14 mouse cellular contexts compared by ENCODE assay signal in the genomic region with DNA sequence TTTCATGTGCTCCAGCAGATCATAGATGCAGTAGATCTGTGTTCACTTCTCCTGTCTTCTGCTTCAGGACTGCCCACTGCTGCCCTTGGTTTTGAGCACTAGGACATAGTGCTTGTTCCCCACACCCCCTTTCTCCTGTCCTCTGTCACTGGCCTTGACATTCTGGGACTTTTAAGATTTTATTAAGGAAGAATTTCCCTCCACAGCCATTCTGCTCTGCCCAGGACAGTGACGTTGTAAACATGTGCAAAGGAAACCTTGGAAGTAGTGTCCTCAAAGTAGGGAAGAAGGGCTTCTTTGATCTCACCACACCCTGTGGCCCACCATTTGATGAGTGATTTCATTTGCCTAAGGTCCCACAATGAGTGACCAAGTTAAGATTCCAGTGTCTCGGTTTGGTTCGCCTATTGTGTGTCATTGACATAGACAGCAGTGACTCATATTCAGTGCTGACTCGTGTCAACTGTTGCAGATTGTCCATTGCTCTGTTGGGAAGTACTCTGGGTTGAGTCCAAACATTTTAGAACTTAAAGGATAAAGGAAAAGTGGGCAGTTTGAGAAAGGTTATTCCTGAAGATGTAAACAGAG.
DNase-seq lines count a peak whose midpoint lies in the region.
"Had no signal": no experiment of that assay in that cellular context is flagged by ENCODE, and none has a peak within 500 bp of the region (broad histone marks: within the 10 kb centered on the region; RNA-seq: fewer than 3 reads in every experiment).

No protein-coding gene starts in this region.

- intact Hi-C loops in heart, postnatal 14 days (cut with DNase I) = loop anchor here (5.0 kb wide), 1 partner anchor 174 kb away; a partner anchor contains a TSS

- peak; percentile 16 for DNase-seq in adrenal gland, postnatal 14 days
- DNase-seq in adrenal gland, postnatal 4 days (ENCODE audit: low spot score in 2 of 2) = no peak
- DNase-seq in heart, adult 11 months = peak; percentile 79
- DNase-seq in heart, postnatal 14 days = no peak
- peak; percentile 50 for DNase-seq in 416B (ENCODE audit: low read depth)
- DNase-seq in NIH3T3 (ENCODE audit: low read depth) = peak; percentile 23
- DNase-seq in thymus, postnatal 25 days = no peak
- DNase-seq: B cell, adult 2 months; cerebellum, adult 18-20 months; cerebellum, postnatal 10 days; embryo, embryonic 11 days; gastrocnemius, postnatal 10 days; heart, postnatal 36 days; kidney, adult 2 months had no signal

Comparison
In these comparisons a context has a peak if more than half of its experiments do, and no peak if none do; other contexts are left out.
1. DNase-seq: peak in adrenal gland, postnatal 14 days (single experiment), heart, adult 11 months (single experiment), 416B (single experiment) and NIH3T3 (single experiment); none in adrenal gland, postnatal 4 days (0 of 2), heart, postnatal 14 days (0 of 2) and thymus, postnatal 25 days (single experiment).